Mouse (Mus musculus): ENCODE measurements around the gene Wasl. TPM values are rescaled to one million over a fixed set of nuclear protein-coding genes. Genes with fewer than 3 reads are reported as not detected.

Gene Wasl
- polyA plus RNA-seq, 1 experiment from 2014 or later, result 61.3 TPM

DNA sequence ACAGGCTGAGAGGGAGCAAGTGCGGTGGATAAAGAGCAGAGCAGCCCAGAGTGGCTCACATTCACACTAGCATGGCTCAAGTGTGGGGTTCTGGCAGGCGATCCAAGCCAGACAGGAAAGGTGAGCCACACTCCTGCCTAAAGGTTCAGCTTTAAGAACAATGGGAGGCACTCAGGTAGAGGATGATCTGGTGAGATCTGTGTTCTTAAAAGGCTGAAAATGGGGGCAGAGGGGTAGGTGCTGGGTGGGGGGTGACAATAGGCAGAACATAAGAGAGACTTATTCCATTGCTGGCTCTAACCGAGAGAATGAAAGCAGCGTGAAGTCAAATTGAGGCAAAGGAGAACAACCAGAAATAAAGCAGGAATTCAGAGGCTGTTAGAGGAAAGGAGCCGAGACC is 74.5 kb downstream of the Wasl start:
- ATAC-seq, result no peak
- WGBS, result 75% methylated on average over 5 of the region's 5 CpGs

DNA sequence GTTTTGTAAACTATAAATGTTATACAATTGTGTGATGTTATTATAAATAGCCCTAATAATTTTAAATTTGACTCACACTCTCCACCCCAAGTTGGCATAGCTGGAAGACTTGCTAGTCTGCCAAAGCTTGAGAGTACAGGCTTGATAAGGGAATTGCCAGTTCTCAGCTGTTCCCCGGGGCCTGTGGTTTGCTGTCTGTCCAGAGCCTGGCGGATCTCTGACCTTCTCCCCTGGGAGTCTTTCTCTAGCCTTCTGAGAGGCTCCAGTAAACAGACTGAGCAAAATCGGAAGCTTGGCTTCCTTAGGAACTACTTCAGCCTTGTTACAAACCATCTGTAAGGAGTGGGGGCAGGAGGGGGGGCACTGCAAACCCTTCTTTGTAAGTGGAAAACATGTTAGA is 77.9 kb downstream of the Wasl start:
- H3K27me3 ChIP-seq (ENCODE audit: control insufficient read depth, insufficient read depth, low read depth, low read length), result no peaks in the 10 kb centered on the region
- no peaks in the 10 kb centered on the region for H3K9me3 ChIP-seq (replicated peaks; ENCODE audit: control insufficient read depth, low read length, poor library complexity, severe bottlenecking)
- H3K36me3 ChIP-seq (ENCODE audit: control insufficient read depth, insufficient read depth, low read length), result no peaks in the 10 kb centered on the region
- ATAC-seq, result no peak
- H3K4me2 ChIP-seq (ENCODE audit: low read length), result no peak overlapping the region
- no peak overlapping the region for H3K9ac ChIP-seq (ENCODE audit: low read depth, low read length)
- H3K4me1 ChIP-seq (ENCODE audit: control insufficient read depth, insufficient read depth, low read length), result no peaks in the 10 kb centered on the region; the same call in 1 of the 2 replicates
- 41% methylated on average over 3 of the region's 3 CpGs for WGBS
- no peak overlapping the region for H3K27ac ChIP-seq (ENCODE audit: low read length)
- no peak overlapping the region for H3K4me3 ChIP-seq (ENCODE audit: low read depth, low read length)

More for the DNA sequence above, 74.5 kb downstream of the Wasl start:
- no peak overlapping the region for H3K9ac ChIP-seq (ENCODE audit: low read depth, low read length)
- H3K27me3 ChIP-seq (ENCODE audit: control insufficient read depth, insufficient read depth, low read depth, low read length), result no peaks in the 10 kb centered on the region
- H3K27ac ChIP-seq (ENCODE audit: low read length), result no peak overlapping the region
- H3K36me3 ChIP-seq (ENCODE audit: control insufficient read depth, insufficient read depth, low read length), result no peaks in the 10 kb centered on the region
- H3K4me1 ChIP-seq (ENCODE audit: control insufficient read depth, insufficient read depth, low read length), result no peaks in the 10 kb centered on the region; the same call in 1 of the 2 replicates
- no peaks in the 10 kb centered on the region for H3K9me3 ChIP-seq (replicated peaks; ENCODE audit: control insufficient read depth, low read length, poor library complexity, severe bottlenecking)
- no peak overlapping the region for H3K4me3 ChIP-seq (ENCODE audit: low read depth, low read length)
- H3K4me2 ChIP-seq (ENCODE audit: low read length), result no peak overlapping the region

DNA sequence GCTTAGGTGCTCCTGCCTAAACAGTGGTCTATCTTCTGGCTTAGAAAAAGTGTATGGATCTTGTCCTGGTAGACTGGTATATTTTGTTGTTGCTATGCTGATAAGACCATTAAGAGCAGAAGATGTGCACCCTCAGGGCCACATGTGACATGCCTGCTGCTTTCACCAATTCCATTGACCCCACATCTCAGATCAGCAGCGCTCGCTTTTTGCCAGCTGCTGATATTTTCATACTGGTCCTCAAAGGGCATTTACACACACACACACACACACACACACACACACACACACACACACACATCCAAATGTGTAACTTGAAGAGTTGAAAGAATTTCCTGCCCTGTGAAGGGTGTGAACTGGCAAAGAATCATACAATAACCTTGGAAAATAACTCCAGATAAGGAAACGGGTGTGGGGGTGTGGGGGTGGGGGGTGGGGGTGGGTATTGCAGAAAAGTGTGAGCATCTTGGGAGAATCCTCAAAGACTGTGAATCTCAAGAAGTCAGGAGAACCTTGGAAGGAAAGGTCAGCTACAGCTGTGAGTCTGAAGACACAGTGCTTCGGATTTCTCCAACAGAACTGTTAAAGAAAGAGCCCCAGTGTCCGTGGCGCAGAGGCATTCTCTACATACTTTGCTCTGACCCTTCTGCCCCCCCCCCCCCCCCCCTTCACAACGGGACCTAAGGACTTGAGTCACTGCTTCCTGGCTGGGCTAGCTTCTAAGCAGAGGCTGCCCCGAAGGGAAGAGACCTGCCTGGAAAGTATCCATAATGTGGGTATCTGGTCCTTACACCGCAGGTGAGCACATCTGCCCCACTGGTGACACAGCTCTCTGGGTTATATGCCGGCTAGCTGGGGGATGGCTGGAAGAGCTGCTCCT is 79.1 kb downstream of the Wasl start:
- Histone ChIP-seq H3K27me3 (ENCODE audit: control insufficient read depth, insufficient read depth, low read depth, low read length) (no peaks in the 10 kb centered on the region), H3K9me3 (replicated peaks; ENCODE audit: control insufficient read depth, low read length, poor library complexity, severe bottlenecking) (no peaks in the 10 kb centered on the region), H3K27ac (ENCODE audit: low read length) (no peak overlapping the region; the same call in 1 of the 2 replicates), H3K9ac (ENCODE audit: low read depth, low read length) (no peak overlapping the region), H3K4me2 (ENCODE audit: low read length) (no peak overlapping the region), H3K36me3 (ENCODE audit: control insufficient read depth, insufficient read depth, low read length) (no peaks in the 10 kb centered on the region), H3K4me3 (ENCODE audit: low read depth, low read length) (no peak overlapping the region), H3K4me1 (ENCODE audit: control insufficient read depth, insufficient read depth, low read length) (no peaks in the 10 kb centered on the region; the same call in 1 of the 2 replicates)
- no peak for ATAC-seq
- 67% methylated on average over 8 of the region's 10 CpGs for WGBS

DNA sequence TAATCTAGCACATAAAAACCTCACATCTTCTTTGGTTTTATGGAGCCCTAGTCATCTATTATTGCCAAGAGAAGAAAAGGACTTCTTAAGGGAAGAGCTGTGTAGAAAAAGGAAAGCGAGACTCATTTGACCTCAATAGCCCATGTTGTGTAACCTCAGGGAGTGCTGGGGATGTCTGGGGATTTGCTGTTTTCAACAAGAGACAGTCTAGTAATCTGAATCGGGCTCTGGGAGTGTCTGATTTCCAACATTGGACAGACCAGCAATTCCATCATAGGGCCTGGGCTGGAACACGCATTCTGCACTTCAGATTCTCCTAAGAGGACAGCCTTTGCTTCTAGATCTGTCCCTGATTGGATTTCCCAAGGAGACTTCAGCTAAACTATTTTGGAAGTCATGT is 81.4 kb downstream of the Wasl start:
- H3K9ac ChIP-seq (ENCODE audit: low read depth, low read length), result no peak overlapping the region
- no peak for ATAC-seq
- no peak overlapping the region for H3K27ac ChIP-seq (ENCODE audit: low read length)
- WGBS, result 84% methylated on average over 3 of the region's 3 CpGs
- no peaks in the 10 kb centered on the region for H3K9me3 ChIP-seq (replicated peaks; ENCODE audit: control insufficient read depth, low read length, poor library complexity, severe bottlenecking)
- H3K4me1 ChIP-seq (ENCODE audit: control insufficient read depth, insufficient read depth, low read length), result no peaks in the 10 kb centered on the region; the same call in 1 of the 2 replicates
- no peak overlapping the region for H3K4me3 ChIP-seq (ENCODE audit: low read depth, low read length)
- no peaks in the 10 kb centered on the region for H3K36me3 ChIP-seq (ENCODE audit: control insufficient read depth, insufficient read depth, low read length)
- H3K27me3 ChIP-seq (ENCODE audit: control insufficient read depth, insufficient read depth, low read depth, low read length), result no peaks in the 10 kb centered on the region
- no peak overlapping the region for H3K4me2 ChIP-seq (ENCODE audit: low read length)

DNA sequence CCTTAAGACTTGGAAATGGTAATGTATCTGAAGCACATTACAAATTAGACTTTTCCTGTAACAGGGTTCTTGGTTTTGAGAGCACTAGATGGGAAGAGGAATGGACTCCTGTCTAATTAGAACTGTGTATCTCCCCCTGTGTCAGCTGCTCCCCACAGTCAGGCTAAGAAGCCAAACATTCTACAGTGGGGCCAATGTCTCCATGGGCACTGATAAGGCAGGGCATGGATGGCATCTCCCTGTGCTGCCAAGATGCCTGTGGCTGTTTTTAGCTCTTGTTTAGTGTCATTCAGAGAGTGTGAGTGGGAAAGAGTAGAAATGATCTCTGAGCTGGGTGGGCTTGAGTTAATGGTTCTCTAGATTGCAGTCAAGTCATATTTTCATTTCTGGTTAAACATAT is 91.5 kb downstream of the Wasl start:
- Histone ChIP-seq H3K4me1 (ENCODE audit: control insufficient read depth, insufficient read depth, low read length) (no peaks in the 10 kb centered on the region), H3K9me3 (replicated peaks; ENCODE audit: control insufficient read depth, low read length, poor library complexity, severe bottlenecking) (0 out of 2 replicates have a peak, but pooled peaks cover 2% of the 10 kb centered on the region), H3K4me2 (ENCODE audit: low read length) (no peak overlapping the region), H3K4me3 (ENCODE audit: low read depth, low read length) (no peak overlapping the region), H3K36me3 (ENCODE audit: control insufficient read depth, insufficient read depth, low read length) (no peaks in the 10 kb centered on the region), H3K9ac (ENCODE audit: low read depth, low read length) (no peak overlapping the region), H3K27ac (ENCODE audit: low read length) (no peak overlapping the region), H3K27me3 (ENCODE audit: control insufficient read depth, insufficient read depth, low read depth, low read length) (no peaks in the 10 kb centered on the region)
- ATAC-seq, result no peak

DNA sequence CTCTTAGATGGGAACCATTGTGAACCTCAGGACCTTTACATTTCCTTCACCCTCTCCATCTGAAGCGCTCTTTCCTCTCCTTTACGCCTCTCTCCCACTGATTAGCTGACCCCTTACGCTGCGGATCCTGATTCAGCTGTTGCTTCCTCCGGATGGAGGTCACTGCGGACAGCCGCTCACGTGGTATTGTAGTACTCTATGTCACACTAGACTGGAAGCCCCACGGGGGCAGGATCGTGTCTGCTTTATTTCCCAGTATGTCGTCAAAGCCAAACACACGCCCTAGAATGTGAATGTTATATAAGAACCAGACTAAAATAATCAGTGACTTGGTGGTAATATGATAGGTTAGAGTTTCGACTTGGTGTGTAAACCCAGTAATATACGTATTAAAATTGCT is 92.4 kb downstream of the Wasl start:
- no peaks in the 10 kb centered on the region for H3K36me3 ChIP-seq (ENCODE audit: control insufficient read depth, insufficient read depth, low read length)
- no peak overlapping the region for H3K27ac ChIP-seq (ENCODE audit: low read length)
- H3K4me2 ChIP-seq (ENCODE audit: low read length), result no peak overlapping the region
- 0 out of 2 replicates have a peak, but pooled peaks cover 2% of the 10 kb centered on the region for H3K9me3 ChIP-seq (replicated peaks; ENCODE audit: control insufficient read depth, low read length, poor library complexity, severe bottlenecking)
- WGBS, result 91% methylated on average over 14 of the region's 14 CpGs
- no peak for ATAC-seq
- H3K4me1 ChIP-seq (ENCODE audit: control insufficient read depth, insufficient read depth, low read length), result no peaks in the 10 kb centered on the region
- no peak overlapping the region for H3K4me3 ChIP-seq (ENCODE audit: low read depth, low read length)
- no peaks in the 10 kb centered on the region for H3K27me3 ChIP-seq (ENCODE audit: control insufficient read depth, insufficient read depth, low read depth, low read length)
- H3K9ac ChIP-seq (ENCODE audit: low read depth, low read length), result no peak overlapping the region

DNA sequence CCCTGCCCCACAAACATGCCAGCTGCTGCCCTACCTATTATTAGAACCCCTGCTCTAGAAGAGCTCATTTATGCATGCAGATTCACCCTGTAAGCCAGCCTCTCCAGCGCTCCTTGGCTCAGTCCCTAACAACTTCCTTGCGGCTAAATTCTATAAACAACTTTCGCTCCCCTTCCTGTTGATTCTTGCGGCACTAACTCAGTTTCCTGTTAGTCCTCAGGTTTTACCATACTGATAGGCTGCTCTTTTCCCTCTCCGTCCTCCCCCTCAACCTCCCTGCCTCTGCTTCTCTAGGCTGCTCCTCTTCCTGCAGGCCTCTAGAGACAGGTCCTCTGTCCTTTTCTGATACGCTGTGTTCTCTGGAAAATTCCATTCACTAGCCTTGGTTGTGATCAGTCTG is 93.7 kb downstream of the Wasl start:
- no peaks in the 10 kb centered on the region for H3K36me3 ChIP-seq (ENCODE audit: control insufficient read depth, insufficient read depth, low read length)
- 86% methylated on average over 6 of the region's 6 CpGs for WGBS

DNA sequence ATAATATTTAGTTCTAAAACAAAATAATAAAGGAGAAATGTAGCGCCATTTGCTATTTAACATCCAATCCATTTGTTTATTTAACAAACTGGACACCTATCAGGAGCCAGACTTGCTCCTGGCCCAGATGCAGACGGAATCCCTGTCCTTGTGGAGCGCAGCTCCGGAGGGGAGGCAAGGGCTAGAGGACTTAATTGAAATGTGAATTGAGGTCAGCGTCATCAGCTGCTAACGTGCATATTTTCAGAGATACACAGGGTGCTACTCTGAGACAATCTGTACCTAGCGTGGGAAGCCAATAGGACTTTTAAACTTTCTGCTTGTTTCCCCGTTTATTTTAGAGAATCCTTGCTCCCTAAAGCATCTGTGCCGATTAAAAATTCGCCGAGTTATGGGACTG is 94.5 kb downstream of the Wasl start:
- H3K4me3 ChIP-seq (ENCODE audit: low read depth, low read length), result no peak overlapping the region
- no peak overlapping the region for H3K27ac ChIP-seq (ENCODE audit: low read length)
- H3K36me3 ChIP-seq (ENCODE audit: control insufficient read depth, insufficient read depth, low read length), result no peaks in the 10 kb centered on the region
- no peak overlapping the region for H3K9ac ChIP-seq (ENCODE audit: low read depth, low read length)
- 67% methylated on average over 11 of the region's 11 CpGs for WGBS
- ATAC-seq, result no peak
- 0 out of 2 replicates have a peak, but pooled peaks cover 2% of the 10 kb centered on the region for H3K9me3 ChIP-seq (replicated peaks; ENCODE audit: control insufficient read depth, low read length, poor library complexity, severe bottlenecking)
- H3K27me3 ChIP-seq (ENCODE audit: control insufficient read depth, insufficient read depth, low read depth, low read length), result no peaks in the 10 kb centered on the region
- H3K4me2 ChIP-seq (ENCODE audit: low read length), result no peak overlapping the region
- H3K4me1 ChIP-seq (ENCODE audit: control insufficient read depth, insufficient read depth, low read length), result no peaks in the 10 kb centered on the region

More for the DNA sequence above, 93.7 kb downstream of the Wasl start:
- Histone ChIP-seq H3K4me3 (ENCODE audit: low read depth, low read length) (no peak overlapping the region), H3K27ac (ENCODE audit: low read length) (no peak overlapping the region), H3K9me3 (replicated peaks; ENCODE audit: control insufficient read depth, low read length, poor library complexity, severe bottlenecking) (0 out of 2 replicates have a peak, but pooled peaks cover 2% of the 10 kb centered on the region), H3K4me1 (ENCODE audit: control insufficient read depth, insufficient read depth, low read length) (no peaks in the 10 kb centered on the region), H3K9ac (ENCODE audit: low read depth, low read length) (no peak overlapping the region), H3K4me2 (ENCODE audit: low read length) (no peak overlapping the region), H3K27me3 (ENCODE audit: control insufficient read depth, insufficient read depth, low read depth, low read length) (no peaks in the 10 kb centered on the region)
- ATAC-seq, result no peak

DNA sequence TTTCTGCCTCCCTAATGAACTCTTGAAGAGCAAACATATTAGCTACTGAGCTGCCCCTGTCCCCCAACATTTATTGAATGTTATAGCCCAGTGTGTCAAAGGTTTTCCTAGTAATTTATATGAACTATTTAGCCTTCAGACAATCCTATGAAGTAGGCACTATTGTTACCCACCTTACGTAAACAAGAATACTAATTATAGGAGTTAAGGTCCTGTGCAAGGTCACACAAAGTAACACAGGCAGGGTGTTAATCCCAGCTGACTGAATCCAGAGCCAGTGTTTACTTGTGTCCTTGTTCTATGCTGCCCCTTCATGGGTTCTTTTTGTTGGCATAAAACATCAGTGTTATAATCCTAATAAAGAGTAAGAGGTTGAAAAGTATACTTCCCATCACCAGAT is 95.1 kb downstream of the Wasl start:
- no peak for ATAC-seq
- H3K36me3 ChIP-seq (ENCODE audit: control insufficient read depth, insufficient read depth, low read length), result no peaks in the 10 kb centered on the region
- 86% methylated on average over 1 of the region's 1 CpGs for WGBS
- H3K27me3 ChIP-seq (ENCODE audit: control insufficient read depth, insufficient read depth, low read depth, low read length), result no peaks in the 10 kb centered on the region
- H3K4me3 ChIP-seq (ENCODE audit: low read depth, low read length), result no peak overlapping the region
- H3K4me1 ChIP-seq (ENCODE audit: control insufficient read depth, insufficient read depth, low read length), result no peaks in the 10 kb centered on the region
- no peak overlapping the region for H3K9ac ChIP-seq (ENCODE audit: low read depth, low read length)
- H3K9me3 ChIP-seq (replicated peaks; ENCODE audit: control insufficient read depth, low read length, poor library complexity, severe bottlenecking), result 0 out of 2 replicates have a peak, but pooled peaks cover 2% of the 10 kb centered on the region
- no peak overlapping the region for H3K4me2 ChIP-seq (ENCODE audit: low read length)
- no peak overlapping the region for H3K27ac ChIP-seq (ENCODE audit: low read length)
